Mouse (Mus musculus) kidney, postnatal 10 days (tissue): ENCODE results near the gene Vipas39.

Experiments
- DNase-seq: peaks from one replicate; pipeline ENCODE4 v3.0.0; 2021; ENCODE audit warnings: mixed read lengths

Vipas39 gene

DNA sequence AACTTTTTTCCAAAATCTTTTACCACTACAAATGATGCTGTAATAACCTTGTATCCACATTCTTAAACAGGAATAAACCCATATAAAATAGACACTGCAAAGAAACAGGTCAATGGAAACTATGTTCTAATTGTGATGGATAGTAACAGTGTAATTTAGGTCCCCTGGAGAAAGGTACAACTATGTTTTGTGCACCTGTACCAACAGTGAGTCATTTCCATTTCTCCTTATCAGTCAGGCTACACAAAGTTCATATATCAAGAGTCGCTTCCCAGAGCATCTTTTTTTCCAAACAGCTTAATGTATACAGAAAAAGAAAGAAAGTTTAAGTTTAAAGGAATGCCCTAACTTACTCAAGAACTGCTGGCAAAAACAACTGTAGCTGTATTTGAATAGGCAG lies 71.0 kb downstream of the Vipas39 start:
- DNase-seq = no peak

DNA sequence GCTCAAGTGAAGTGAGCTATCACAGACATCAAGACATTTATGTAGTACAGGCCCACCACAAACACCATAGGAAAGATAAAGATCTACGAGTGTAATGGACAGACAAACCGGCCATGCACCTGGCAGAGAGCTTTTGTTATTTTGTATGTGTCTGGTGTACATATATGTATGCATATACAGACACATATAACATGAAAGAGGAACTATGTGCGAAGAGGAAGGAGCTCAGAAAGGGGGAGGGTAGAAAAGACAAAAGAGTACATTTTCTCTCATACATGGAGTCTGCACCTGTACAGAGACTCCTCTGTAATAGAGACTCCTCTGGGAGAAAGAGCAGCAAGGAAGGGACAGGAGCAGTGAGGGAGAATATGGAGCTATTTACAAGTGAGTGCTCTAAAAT lies 73.0 kb downstream of the Vipas39 start:
- no peak for DNase-seq
